Mouse (Mus musculus) kidney, adult 11 months (tissue): ENCODE measurements around the gene Slc35f4.

Experiments
- DNase-seq: peaks from one replicate; pipeline ENCODE4 v3.0.0; 2022

Slc35f4 gene

DNA sequence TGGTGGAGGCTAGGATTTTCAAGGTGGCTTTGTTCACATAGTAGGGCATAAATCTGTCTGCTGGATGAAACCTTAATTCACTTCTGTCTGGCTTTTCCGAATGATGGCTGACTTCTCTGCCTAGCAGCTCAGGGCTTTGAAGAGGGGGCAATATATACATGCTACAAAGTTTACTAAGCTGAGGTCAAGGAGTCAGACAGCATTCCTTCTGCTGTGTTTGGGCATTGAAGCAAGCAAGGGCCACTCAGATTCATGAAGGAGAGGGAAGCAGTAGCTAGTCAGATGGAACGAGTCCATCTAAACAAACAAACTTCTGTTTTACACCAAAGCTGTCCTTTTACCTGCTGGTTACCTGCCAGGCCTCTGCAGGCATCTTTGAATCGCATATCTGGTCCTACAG, 248.2 kb downstream of the Slc35f4 start:
- DNase-seq: no peak

- DNase-seq: no peak
These were observed 250.5 kb downstream of the Slc35f4 start for GRCm38 (mm10) chr14:49275376-49275775.

GRCm38 (mm10) chr14:49265286-49266002, 260.4 kb downstream of the Slc35f4 start:
- DNase-seq: no peak
